ENCODE assay signal across 13 mouse cellular contexts in genomic region chr6:6371444-6372093, GRCm38 (mm10).
DNase-seq lines count a peak whose midpoint lies in the region; ATAC-seq lines count a peak whose summit lies in the region.
"Had no signal": no experiment of that assay in that cellular context is flagged by ENCODE, and none has a peak within 500 bp of the region (broad histone marks: within the 10 kb centered on the region; RNA-seq: fewer than 3 reads in every experiment).

No protein-coding gene starts in this region.

- peak; percentile 75 for ATAC-seq in forebrain, embryonic 13.5 days
- ATAC-seq in forebrain, embryonic 11.5 days (replicated peaks; ENCODE audit: low FRiP score), result no peak
- ATAC-seq in limb, embryonic 13.5 days (ENCODE audit: low FRiP score, low read depth), result peak; percentile 86; the same call in 1 of the 2 replicates
- no peak for ATAC-seq in hindbrain, embryonic 13.5 days (ENCODE audit: low FRiP score)
- ATAC-seq: liver, embryonic 12.5 days had no signal

- H3K9me3 ChIP-seq in forebrain, embryonic 13.5 days (replicated peaks), result no peaks in the 10 kb centered on the region
- H3K9me3 ChIP-seq in forebrain, embryonic 11.5 days (ENCODE audit: control insufficient read depth, low read length), result no peaks in the 10 kb centered on the region
- H3K9me3 ChIP-seq in limb, embryonic 13.5 days, result no peaks in the 10 kb centered on the region
- H3K9me3 ChIP-seq in hindbrain, embryonic 13.5 days, result no peaks in the 10 kb centered on the region
- H3K9me3 ChIP-seq: G1E; liver, embryonic 12.5 days; midbrain, embryonic 10.5 days had no signal

- no peaks in the 10 kb centered on the region for H3K36me3 ChIP-seq in forebrain, embryonic 13.5 days (ENCODE audit: poor library complexity, severe bottlenecking)
- no peaks in the 10 kb centered on the region for H3K36me3 ChIP-seq in forebrain, embryonic 11.5 days (ENCODE audit: control insufficient read depth, insufficient read depth, low read length)
- H3K36me3 ChIP-seq in limb, embryonic 13.5 days, result no peaks in the 10 kb centered on the region
- H3K36me3 ChIP-seq in hindbrain, embryonic 13.5 days, result no peaks in the 10 kb centered on the region
- H3K36me3 ChIP-seq: G1E; liver, embryonic 12.5 days; midbrain, embryonic 10.5 days had no signal

- no peak overlapping the region for H3K4me3 ChIP-seq in forebrain, embryonic 13.5 days
- H3K4me3 ChIP-seq in forebrain, embryonic 11.5 days (ENCODE audit: low read depth, low read length), result no peak overlapping the region
- no peak overlapping the region for H3K4me3 ChIP-seq in limb, embryonic 13.5 days
- H3K4me3 ChIP-seq in hindbrain, embryonic 13.5 days, result no peak overlapping the region
- H3K4me3 ChIP-seq: erythroblast, embryonic 14.5 days; liver, embryonic 12.5 days; midbrain, embryonic 10.5 days had no signal

- no peak for DNase-seq in forebrain, embryonic 11.5 days (ENCODE audit: low spot score)
- DNase-seq in 3T3-L1 (ENCODE audit: low read depth, low spot score), result peak; percentile 92
- peak; percentile 63 to 66 for DNase-seq in heart, adult 9 months (ENCODE audit: low spot score in 2 of 2)
- DNase-seq in urinary bladder, postnatal 4 days (ENCODE audit: low spot score in 2 of 2), result no peak
- no peak for DNase-seq in right cerebral cortex, adult 18-20 months
- DNase-seq: layer of hippocampus, adult 9-11 months had no signal

- H3K9ac ChIP-seq in forebrain, embryonic 13.5 days, result no peak overlapping the region
- no peak overlapping the region for H3K9ac ChIP-seq in forebrain, embryonic 11.5 days (ENCODE audit: low read length)
- H3K9ac ChIP-seq in limb, embryonic 13.5 days, result no peak overlapping the region
- no peak overlapping the region for H3K9ac ChIP-seq in hindbrain, embryonic 13.5 days
- H3K9ac ChIP-seq: liver, embryonic 12.5 days had no signal

- no peaks in the 10 kb centered on the region for H3K4me1 ChIP-seq in forebrain, embryonic 13.5 days
- H3K4me1 ChIP-seq in forebrain, embryonic 11.5 days (replicated peaks; ENCODE audit: control insufficient read depth, insufficient read depth, low read length), result no peaks in the 10 kb centered on the region
- no peaks in the 10 kb centered on the region for H3K4me1 ChIP-seq in limb, embryonic 13.5 days
- H3K4me1 ChIP-seq in hindbrain, embryonic 13.5 days (replicated peaks), result no peaks in the 10 kb centered on the region
- H3K4me1 ChIP-seq: liver, embryonic 12.5 days had no signal

- no peak overlapping the region for H3K27ac ChIP-seq in forebrain, embryonic 13.5 days
- H3K27ac ChIP-seq in forebrain, embryonic 11.5 days (ENCODE audit: low read depth, low read length), result no peak overlapping the region
- no peak overlapping the region for H3K27ac ChIP-seq in limb, embryonic 13.5 days
- no peak overlapping the region for H3K27ac ChIP-seq in hindbrain, embryonic 13.5 days
- H3K27ac ChIP-seq: liver, embryonic 12.5 days; midbrain, embryonic 10.5 days had no signal

- H3K27me3 ChIP-seq in forebrain, embryonic 13.5 days, result no peaks in the 10 kb centered on the region
- no peaks in the 10 kb centered on the region for H3K27me3 ChIP-seq in forebrain, embryonic 11.5 days (ENCODE audit: control insufficient read depth, insufficient read depth, low read length)
- H3K27me3 ChIP-seq in limb, embryonic 13.5 days, result no peaks in the 10 kb centered on the region
- H3K27me3 ChIP-seq in hindbrain, embryonic 13.5 days, result no peaks in the 10 kb centered on the region
- H3K27me3 ChIP-seq: liver, embryonic 12.5 days had no signal

- H3K4me2 ChIP-seq in forebrain, embryonic 13.5 days, result no peak overlapping the region
- no peak overlapping the region for H3K4me2 ChIP-seq in forebrain, embryonic 11.5 days (ENCODE audit: low read depth, low read length, severe bottlenecking)
- H3K4me2 ChIP-seq in limb, embryonic 13.5 days (replicated peaks), result no peak overlapping the region
- H3K4me2 ChIP-seq in hindbrain, embryonic 13.5 days, result no peak overlapping the region
- H3K4me2 ChIP-seq: liver, embryonic 12.5 days had no signal

- 63% methylated on average over 5 of the region's 5 CpGs for WGBS in forebrain, embryonic 13.5 days
- 83% methylated on average over 5 of the region's 5 CpGs for whole genome bisulfite sequencing in forebrain, embryonic 11.5 days
- WGBS in limb, embryonic 13.5 days, result 51% methylated on average over 5 of the region's 5 CpGs
- WGBS in hindbrain, embryonic 13.5 days, result 77% methylated on average over 5 of the region's 5 CpGs

Comparison
In these comparisons a context has a peak if more than half of its experiments do, and no peak if none do; other contexts are left out.
1. ATAC-seq: peak in forebrain, embryonic 13.5 days (single experiment) and limb, embryonic 13.5 days (single experiment); none in forebrain, embryonic 11.5 days (single experiment) and hindbrain, embryonic 13.5 days (single experiment).
2. DNase-seq: peak in 3T3-L1 (single experiment) and heart, adult 9 months (2 of 2); none in forebrain, embryonic 11.5 days (single experiment), urinary bladder, postnatal 4 days (0 of 2) and right cerebral cortex, adult 18-20 months (single experiment).